8 mouse cellular contexts compared by ENCODE assay signal in genomic region chr3:80975716-80976115, GRCm38 (mm10).
"Had no signal": no experiment of that assay in that cellular context is flagged by ENCODE, and none has a peak within 500 bp of the region (broad histone marks: within the 10 kb centered on the region; RNA-seq: fewer than 3 reads in every experiment).

No protein-coding gene starts in this region.

- DNase-seq: liver, postnatal 0 days; lung, adult 2 months; lung, postnatal 14 days; lung, postnatal 36 days; right cerebral cortex, postnatal 14 days; thymus, adult 18-20 months; thymus, postnatal 14 days; thymus, postnatal 36 days had no signal
